Mouse (Mus musculus) lung, embryonic 14.5 days (tissue): Measurements from ENCODE around the gene Fbln1. TPM values are rescaled to one million over a fixed set of nuclear protein-coding genes. Genes with fewer than 3 reads are reported as not detected.
A peak's percentile ranks its signal among the peaks of the same experiment; 100 is the strongest.

Experiments
- ATAC-seq: fragments of 200-750 bp; cut with Nextera tagmentation; 2 replicates; pipeline ENCODE4 v1.8.0; 2017; ENCODE audit warnings: mild to moderate bottlenecking, moderate TSS enrichment, moderate library complexity; ENCODE audit not compliant: insufficient read depth
- DNase-seq: peaks from one replicate; pipeline ENCODE4 v3.0.0-alpha.2; 2015
- H3K27ac ChIP-seq: fragments of 300-500 bp; sonication (generic); 2 replicates; pipeline ENCODE4 v1.5.1; 2014; ENCODE audit warnings: low read depth, mild to moderate bottlenecking, moderate library complexity
- H3K27me3 ChIP-seq: fragments of 300-500 bp; sonication (generic); 2 replicates; pipeline ENCODE4 v1.6.1; 2014; ENCODE audit warnings: low read length, control low read depth; ENCODE audit not compliant: insufficient read depth
- H3K36me3 ChIP-seq: fragments of 300-500 bp; sonication (generic); 2 replicates; pipeline ENCODE4 v1.6.1; 2014; ENCODE audit warnings: control low read depth; ENCODE audit not compliant: insufficient read depth
- H3K4me1 ChIP-seq: fragments of 300-500 bp; sonication (generic); 2 replicates; pipeline ENCODE4 v1.6.1; 2014; ENCODE audit warnings: antibody characterized with exemption, control low read depth; ENCODE audit not compliant: insufficient read depth
- H3K4me2 ChIP-seq: fragments of 300-500 bp; sonication (generic); 2 replicates; pipeline ENCODE4 v1.6.1; 2014; ENCODE audit warnings: mild to moderate bottlenecking
- H3K4me3 ChIP-seq: fragments of 300-500 bp; sonication (generic); 2 replicates; pipeline ENCODE4 v1.5.1; 2014; ENCODE audit warnings: low read depth, low read length
- H3K9ac ChIP-seq: fragments of 300-500 bp; sonication (generic); 2 replicates; pipeline ENCODE4 v1.6.1; 2014
- H3K9me3 ChIP-seq: fragments of 300-500 bp; sonication (generic); 2 replicates; pipeline ENCODE4 v1.6.1; 2016; ENCODE audit warnings: low read depth, low read length, control low read depth
- CTCF ChIP-seq: IDR thresholded peaks from 2 replicates; pipeline ENCODE4 v1.5.1; 2016; ENCODE audit warnings: antibody characterized with exemption, low read depth
- WGBS: fragments of 180-500 bp; shearing (Covaris S2); extraction: QIAGEN DNeasy Blood & Tissue Kit; methylation state at CpG from one replicate; pipeline ENCODE4 v1.1.7; 2014; 5-methylcytosine and 5-hydroxymethylcytosine counted together
- polyA plus RNA-seq: library from polyadenylated mRNA; unstranded; fragments of >200 nt; fragmentation: Nextera tagmentation; extraction: Ambion mirVana; gene quantifications from 2 replicates; pipeline ENCODE4 v1.2.1, GENCODE M21; 2014

The Fbln1 gene
- polyA plus RNA-seq, 1 experiment from 2014 or later = 302 TPM

DNA sequence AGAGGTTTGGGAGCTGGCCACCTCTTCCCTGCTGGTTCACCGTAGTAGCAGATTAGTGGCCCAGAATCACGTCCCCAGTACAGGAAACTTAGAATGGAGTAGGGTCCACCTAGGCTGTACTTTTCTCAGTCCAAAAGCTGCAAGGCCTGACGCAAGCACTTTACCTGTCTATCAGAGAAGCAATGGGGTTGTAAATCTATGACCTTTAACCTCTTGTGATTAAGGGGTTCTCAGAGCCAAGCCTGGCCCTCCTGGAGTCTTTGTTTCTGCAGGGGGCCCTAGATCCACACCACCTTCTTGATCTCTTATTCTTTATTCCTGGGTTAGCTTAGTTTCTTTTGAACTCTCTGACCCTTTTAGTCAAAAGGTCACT is 940 bp downstream of the Fbln1 start:
- no peak for ATAC-seq
- Histone ChIP-seq H3K4me1 (0 out of 2 replicates have a peak, but pooled peaks cover 3% of the 10 kb centered on the region), H3K9ac (peak overlapping the region; percentile 93), H3K36me3 (peaks cover 18% of the 10 kb centered on the region), H3K4me3 (peak overlapping the region; percentile 73), H3K27ac (peak overlapping the region; percentile 86), H3K27me3 (no peaks in the 10 kb centered on the region), H3K9me3 (peaks cover 5% of the 10 kb centered on the region; the same call in 1 of the 2 replicates), H3K4me2 (peak overlapping the region; percentile 81)
- no peak for TF ChIP-seq CTCF
- no peak for DNase-seq
- 8% methylated on average over 3 of the region's 3 CpGs for WGBS

GRCm38 (mm10) chr15:85207081-85207480 is 1.3 kb downstream of the Fbln1 start:
- H3K4me3 ChIP-seq = peak overlapping the region; percentile 73
- H3K4me1 ChIP-seq = no peaks in the 10 kb centered on the region
- H3K27ac ChIP-seq = peak overlapping the region; percentile 86
- peak overlapping the region; percentile 81 for H3K4me2 ChIP-seq
- H3K36me3 ChIP-seq = peaks cover 18% of the 10 kb centered on the region
- no peak for TF ChIP-seq CTCF
- no peaks in the 10 kb centered on the region for H3K27me3 ChIP-seq
- peaks cover 5% of the 10 kb centered on the region; the same call in 1 of the 2 replicates for H3K9me3 ChIP-seq
- peak; percentile 44 for DNase-seq
- no peak for ATAC-seq
- 2% methylated on average over 3 of the region's 3 CpGs for WGBS
- peak overlapping the region; percentile 93 for H3K9ac ChIP-seq

- WGBS = 0% methylated on average over 2 of the region's 2 CpGs
- Histone ChIP-seq H3K27me3 (no peaks in the 10 kb centered on the region), H3K4me1 (no peaks in the 10 kb centered on the region), H3K4me2 (peak overlapping the region; percentile 81), H3K9me3 (peaks cover 5% of the 10 kb centered on the region; the same call in 1 of the 2 replicates), H3K4me3 (peak overlapping the region; percentile 73), H3K27ac (peak overlapping the region; percentile 86), H3K36me3 (peaks cover 18% of the 10 kb centered on the region), H3K9ac (peak overlapping the region; percentile 93)
- DNase-seq (peak; percentile 90), ATAC-seq (peak; percentile 85)
- TF ChIP-seq CTCF = no peak
Measured at GRCm38 (mm10) chr15:85207763-85208162, 2.0 kb downstream of the Fbln1 start.

DNA sequence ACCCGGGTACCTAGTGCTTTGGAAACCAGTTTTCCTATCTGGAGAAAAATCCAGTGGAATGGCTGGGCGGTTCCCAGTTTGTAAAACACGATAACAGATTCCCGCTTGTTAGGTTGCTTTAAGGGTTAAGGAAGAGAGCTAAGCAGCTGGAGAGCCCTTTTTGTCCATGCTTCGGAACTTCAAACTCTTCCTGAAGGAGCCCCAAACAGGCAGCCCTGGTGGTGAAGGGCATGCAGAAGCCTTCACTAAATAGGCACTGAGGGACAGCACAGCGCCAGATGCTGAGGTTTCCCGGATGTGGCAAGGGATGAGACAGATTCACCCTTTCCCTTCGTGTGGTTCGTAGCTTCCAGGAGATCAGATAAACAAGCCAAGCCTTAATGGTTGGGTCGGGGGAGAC is 2.6 kb downstream of the Fbln1 start:
- peak; percentile 10; the same call in 1 of the 2 replicates for ATAC-seq
- peak; percentile 76 for DNase-seq
- H3K9ac ChIP-seq = peak overlapping the region; percentile 93
- peaks cover 5% of the 10 kb centered on the region; the same call in 1 of the 2 replicates for H3K9me3 ChIP-seq
- H3K4me3 ChIP-seq = peak overlapping the region; percentile 73
- peak overlapping the region; percentile 81 for H3K4me2 ChIP-seq
- H3K27ac ChIP-seq = peak overlapping the region; percentile 86
- H3K36me3 ChIP-seq = peaks cover 22% of the 10 kb centered on the region
- WGBS = 4% methylated on average over 10 of the region's 10 CpGs
- no peak for TF ChIP-seq CTCF
- no peaks in the 10 kb centered on the region for H3K4me1 ChIP-seq
- H3K27me3 ChIP-seq = no peaks in the 10 kb centered on the region

- H3K9ac ChIP-seq = no peak overlapping the region
- no peaks in the 10 kb centered on the region for H3K27me3 ChIP-seq
- H3K4me3 ChIP-seq = no peak overlapping the region
- peaks cover 22% of the 10 kb centered on the region for H3K36me3 ChIP-seq
- no peaks in the 10 kb centered on the region for H3K4me1 ChIP-seq
- TF ChIP-seq CTCF = peak; percentile 58
- no peak overlapping the region for H3K4me2 ChIP-seq
- H3K9me3 ChIP-seq = peaks cover 5% of the 10 kb centered on the region; the same call in 1 of the 2 replicates
- no peak for ATAC-seq
- 82% methylated on average over 3 of the region's 3 CpGs for WGBS
- no peak overlapping the region for H3K27ac ChIP-seq
- peak; percentile 38 for DNase-seq
Measured at GRCm38 (mm10) chr15:85209341-85209740, 3.6 kb downstream of the Fbln1 start.

DNA sequence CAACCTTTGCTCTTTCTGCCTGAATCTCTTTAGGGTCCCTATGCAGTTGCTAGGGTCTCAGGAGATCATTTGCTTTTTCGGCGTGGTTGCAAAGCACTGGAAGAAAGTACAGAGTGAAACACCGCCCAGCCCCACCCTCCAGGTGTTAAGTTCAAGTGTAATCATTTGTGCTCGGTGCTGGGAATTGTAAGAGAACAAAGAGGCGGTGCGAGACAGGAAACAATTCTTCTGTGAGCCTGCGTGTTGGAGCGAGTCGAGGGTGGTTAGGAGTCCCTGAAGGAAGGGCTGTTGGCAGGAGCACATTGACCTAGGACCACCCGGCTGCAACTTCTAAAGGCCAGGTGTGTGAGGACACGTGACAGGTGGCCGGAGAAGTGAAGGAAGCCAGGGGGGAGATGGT is 4.9 kb downstream of the Fbln1 start:
- ATAC-seq (no peak), DNase-seq (no peak)
- peaks cover 5% of the 10 kb centered on the region; the same call in 1 of the 2 replicates for H3K9me3 ChIP-seq
- H3K9ac ChIP-seq = no peak overlapping the region
- WGBS = 65% methylated on average over 12 of the region's 12 CpGs
- H3K4me1 ChIP-seq = no peaks in the 10 kb centered on the region
- no peak overlapping the region for H3K4me2 ChIP-seq
- no peak overlapping the region for H3K4me3 ChIP-seq
- no peak for TF ChIP-seq CTCF
- H3K27ac ChIP-seq = no peak overlapping the region
- no peaks in the 10 kb centered on the region for H3K27me3 ChIP-seq
- H3K36me3 ChIP-seq = peaks cover 34% of the 10 kb centered on the region

- 91% methylated on average over 18 of the region's 18 CpGs for WGBS
Measured at GRCm38 (mm10) chr15:85211101-85211760, 5.5 kb downstream of the Fbln1 start.

More at GRCm38 (mm10) chr15:85211101-85211760, 5.5 kb downstream of the Fbln1 start:
- H3K9ac ChIP-seq = no peak overlapping the region
- H3K27ac ChIP-seq = no peak overlapping the region
- ATAC-seq (no peak), DNase-seq (no peak)
- H3K27me3 ChIP-seq = no peaks in the 10 kb centered on the region
- peaks cover 39% of the 10 kb centered on the region for H3K36me3 ChIP-seq
- peaks cover 5% of the 10 kb centered on the region; the same call in 1 of the 2 replicates for H3K9me3 ChIP-seq
- no peaks in the 10 kb centered on the region for H3K4me1 ChIP-seq
- no peak for TF ChIP-seq CTCF
- no peak overlapping the region for H3K4me3 ChIP-seq
- no peak overlapping the region for H3K4me2 ChIP-seq
